In genomic region chr16:13667878-13668343, GRCm38 (mm10) we compare ENCODE assay signal across 8 mouse cellular contexts. TPM values are rescaled to one million over a fixed set of nuclear protein-coding genes. Genes with fewer than 3 reads are reported as not detected.
DNase-seq lines count a peak whose midpoint lies in the region; ATAC-seq and TF ChIP-seq lines count a peak whose summit lies in the region.

Gene Parn (minus strand): TSS chr16:13668170.

- peak within 1 kb of the TSS; percentile 65 for H3K9ac ChIP-seq in heart, embryonic 15.5 days
- peak within 1 kb of the TSS; percentile 84 for H3K9ac ChIP-seq in liver, embryonic 14.5 days (replicated peaks)
- H3K9ac ChIP-seq in neural tube, embryonic 11.5 days (ENCODE audit: low read length) = peak within 1 kb of the TSS; percentile 80
- peak within 1 kb of the TSS; percentile 75 for H3K9ac ChIP-seq in stomach, postnatal 0 days (ENCODE audit: low read length)

- H3K27ac ChIP-seq in forebrain, embryonic 10.5 days = peak within 1 kb of the TSS; percentile 88
- peak within 1 kb of the TSS; percentile 50 for H3K27ac ChIP-seq in heart, embryonic 15.5 days
- H3K27ac ChIP-seq in liver, embryonic 14.5 days = peak within 1 kb of the TSS; percentile 71
- peak within 1 kb of the TSS; percentile 20; the same call in 1 of the 2 replicates for H3K27ac ChIP-seq in neural tube, embryonic 11.5 days (ENCODE audit: low read depth, low read length)
- peak within 1 kb of the TSS; percentile 86 for H3K27ac ChIP-seq in stomach, postnatal 0 days (replicated peaks)

- H3K27me3 ChIP-seq in forebrain, embryonic 10.5 days (ENCODE audit: poor library complexity, severe bottlenecking) = no peaks in the 10 kb centered on the region
- no peaks in the 10 kb centered on the region for H3K27me3 ChIP-seq in heart, embryonic 15.5 days
- H3K27me3 ChIP-seq in liver, embryonic 14.5 days (ENCODE audit: control insufficient read depth, insufficient read depth, low read length) = no peaks in the 10 kb centered on the region
- H3K27me3 ChIP-seq in neural tube, embryonic 11.5 days (ENCODE audit: control insufficient read depth, insufficient read depth, low read length) = no peaks in the 10 kb centered on the region
- H3K27me3 ChIP-seq in stomach, postnatal 0 days (ENCODE audit: control insufficient read depth, insufficient read depth, low read length) = no peaks in the 10 kb centered on the region

- H3K4me1 ChIP-seq in forebrain, embryonic 10.5 days = peaks cover 19% of the 10 kb centered on the region
- peaks cover 18% of the 10 kb centered on the region for H3K4me1 ChIP-seq in heart, embryonic 15.5 days (replicated peaks)
- peaks cover 18 to 24% of the 10 kb centered on the region in 2 experiments for H3K4me1 ChIP-seq in liver, embryonic 14.5 days (replicated peaks; ENCODE audit: control insufficient read depth in 2 of 2, insufficient read depth in 2 of 2, low read length in 1 of 2)
- H3K4me1 ChIP-seq in neural tube, embryonic 11.5 days (ENCODE audit: control insufficient read depth, insufficient read depth, low read length) = peaks cover 3% of the 10 kb centered on the region
- no peaks in the 10 kb centered on the region; the same call in 1 of the 2 replicates for H3K4me1 ChIP-seq in stomach, postnatal 0 days (replicated peaks; ENCODE audit: control insufficient read depth, insufficient read depth)

- peak within 1 kb of the TSS; percentile 84 for H3K4me3 ChIP-seq in forebrain, embryonic 10.5 days
- H3K4me3 ChIP-seq in heart, embryonic 15.5 days = peak within 1 kb of the TSS; percentile 65
- peak within 1 kb of the TSS; percentile 79 to 92 for H3K4me3 ChIP-seq in liver, embryonic 14.5 days (ENCODE audit: insufficient read depth in 1 of 2, low read depth in 2 of 2, low read length in 2 of 2)
- H3K4me3 ChIP-seq in neural tube, embryonic 11.5 days (ENCODE audit: low read depth, low read length) = peak within 1 kb of the TSS; percentile 74
- H3K4me3 ChIP-seq in stomach, postnatal 0 days (ENCODE audit: low read depth, low read length) = peak within 1 kb of the TSS; percentile 73

- no peaks in the 10 kb centered on the region for H3K9me3 ChIP-seq in forebrain, embryonic 10.5 days
- H3K9me3 ChIP-seq in heart, embryonic 15.5 days (replicated peaks) = no peaks in the 10 kb centered on the region
- H3K9me3 ChIP-seq in liver, embryonic 14.5 days (ENCODE audit: control insufficient read depth, low read length) = no peaks in the 10 kb centered on the region
- H3K9me3 ChIP-seq in neural tube, embryonic 11.5 days (ENCODE audit: control insufficient read depth, low read length) = no peaks in the 10 kb centered on the region
- H3K9me3 ChIP-seq in stomach, postnatal 0 days (ENCODE audit: control insufficient read depth, low read length) = no peaks in the 10 kb centered on the region

- under 1% methylated on average over 35 of the region's 35 CpGs for WGBS in forebrain, embryonic 10.5 days
- WGBS in heart, embryonic 15.5 days = under 1% methylated on average over 35 of the region's 35 CpGs
- under 1% methylated on average over 35 of the region's 35 CpGs for WGBS in liver, embryonic 14.5 days (ENCODE audit: insufficient replicate concordance)
- WGBS in neural tube, embryonic 11.5 days = 0% methylated on average over 35 of the region's 35 CpGs
- WGBS in stomach, postnatal 0 days = under 1% methylated on average over 35 of the region's 35 CpGs

- ATAC-seq in CD4-positive, CD25-positive, alpha-beta regulatory T cell, adult 4 months = peak; percentile 82
- peak; percentile 76 for ATAC-seq in heart, embryonic 15.5 days (replicated peaks; ENCODE audit: insufficient number of reproducible peaks, insufficient read depth, low FRiP score, low read depth)
- ATAC-seq in liver, embryonic 14.5 days (ENCODE audit: insufficient read depth) = peak; percentile 74
- ATAC-seq in neural tube, embryonic 11.5 days (ENCODE audit: insufficient read depth, low FRiP score, low TSS enrichment) = peak; percentile 84
- peak; percentile 88 for ATAC-seq in stomach, postnatal 0 days (ENCODE audit: low FRiP score, low TSS enrichment)

- no peak for TF ChIP-seq EP300 in liver, embryonic 14.5 days (IDR thresholded peaks at IDR 0.05; ENCODE audit: low read depth)
- no peak for TF ChIP-seq EP300 in stomach, postnatal 0 days (optimal IDR thresholded peaks at IDR 0.05)

- H3K4me2 ChIP-seq in heart, embryonic 15.5 days = peak within 1 kb of the TSS; percentile 77
- peak within 1 kb of the TSS; percentile 96 for H3K4me2 ChIP-seq in liver, embryonic 14.5 days (ENCODE audit: low read depth)
- H3K4me2 ChIP-seq in neural tube, embryonic 11.5 days (ENCODE audit: low read depth) = peak within 1 kb of the TSS; percentile 81
- H3K4me2 ChIP-seq in stomach, postnatal 0 days (replicated peaks; ENCODE audit: low read depth) = peak within 1 kb of the TSS; percentile 63

- H3K36me3 ChIP-seq in forebrain, embryonic 10.5 days (replicated peaks) = peaks cover 28% of the 10 kb centered on the region
- peaks cover 21% of the 10 kb centered on the region; the same call in 1 of the 2 replicates for H3K36me3 ChIP-seq in heart, embryonic 15.5 days
- peaks cover 7% of the 10 kb centered on the region for H3K36me3 ChIP-seq in liver, embryonic 14.5 days (replicated peaks; ENCODE audit: control insufficient read depth, insufficient read depth, low read depth)
- H3K36me3 ChIP-seq in neural tube, embryonic 11.5 days (ENCODE audit: control insufficient read depth, insufficient read depth, low read length) = peaks cover 2% of the 10 kb centered on the region; the same call in 1 of the 2 replicates
- 0 out of 2 replicates have a peak, but pooled peaks cover 2% of the 10 kb centered on the region for H3K36me3 ChIP-seq in stomach, postnatal 0 days (ENCODE audit: control insufficient read depth, insufficient read depth, low read length)

- DNase-seq in c-Kit-negative CD71-positive TER-119-positive erythroid progenitor cells, embryonic 14.5 days (ENCODE audit: low read depth, low spot score) = peak; percentile 80
- DNase-seq in forebrain, embryonic 10.5 days (ENCODE audit: extremely low spot score, low spot score) = peak; percentile 88
- DNase-seq in kidney, postnatal 25 days = peak; percentile 94 to 95
- DNase-seq in liver, embryonic 14.5 days (ENCODE audit: low read depth in 3 of 3, low spot score in 3 of 3) = peak; percentile 82 to 83 (median 83)
- peak; percentile 92 for DNase-seq in neural tube, embryonic 11.5 days (ENCODE audit: low spot score)
- peak; percentile 95 for DNase-seq in stomach, postnatal 0 days (ENCODE audit: low spot score)

- no peak for TF ChIP-seq CTCF in liver, embryonic 14.5 days (IDR thresholded peaks at IDR 0.05; ENCODE audit: low read depth)
- peak; percentile 1; the same call in 1 of the 2 replicates for TF ChIP-seq CTCF in stomach, postnatal 0 days (IDR thresholded peaks at IDR 0.05; ENCODE audit: low read depth)

RNA-seq across cellular contexts. Expression of gene Parn, which starts in this region (rescaled TPM):
- 10 to 100 TPM; 36.0 to 41.4 TPM for polyA plus RNA-seq in CD4-positive, CD25-positive, alpha-beta regulatory T cell, adult 4 months (2017; shearing (Covaris generic))
- polyA plus RNA-seq in forebrain, embryonic 10.5 days (2016; fragmentation: Nextera tagmentation; extraction: Ambion mirVana) = 46.4 and 47.9 TPM in 2 replicates
- polyA plus RNA-seq in heart, embryonic 15.5 days (2015; fragmentation: Nextera tagmentation; extraction: Ambion mirVana) = 25.6 and 30.6 TPM in 2 replicates
- polyA plus RNA-seq in liver, embryonic 14.5 days (2012; rRNA removed) = 5.4 and 7.1 TPM in 2 replicates
- polyA plus RNA-seq in liver, embryonic 14.5 days (2014; fragmentation: Nextera tagmentation; extraction: Ambion mirVana) = 12.9 and 16.9 TPM in 2 replicates
- polyA plus RNA-seq in neural tube, embryonic 11.5 days (2014; fragmentation: Nextera tagmentation; extraction: Ambion mirVana) = 40.2 and 41.3 TPM in 2 replicates
- 23.7 and 24.8 TPM in 2 replicates for polyA plus RNA-seq in stomach, postnatal 0 days (2015; fragmentation: Nextera tagmentation; extraction: Ambion mirVana)

Comparison
In these comparisons a context has a peak if more than half of its experiments do, and no peak if none do; other contexts are left out.
1. Peak in every context shown above with its lines: DNase-seq, ATAC-seq, H3K4me3 ChIP-seq and H3K27ac ChIP-seq.
2. H3K27ac ChIP-seq: peak in every context shown above with its lines; median percentile 88 in forebrain, embryonic 10.5 days; 86 in stomach, postnatal 0 days; 71 in liver, embryonic 14.5 days; 50 in heart, embryonic 15.5 days; 20 in neural tube, embryonic 11.5 days.